Mouse (Mus musculus): ENCODE measurements around the gene Fam162b. TPM values are rescaled to one million over a fixed set of nuclear protein-coding genes. Genes with fewer than 3 reads are reported as not detected.

Fam162b gene
- not detected in 2 replicates for polyA plus RNA-seq (2012)

DNA sequence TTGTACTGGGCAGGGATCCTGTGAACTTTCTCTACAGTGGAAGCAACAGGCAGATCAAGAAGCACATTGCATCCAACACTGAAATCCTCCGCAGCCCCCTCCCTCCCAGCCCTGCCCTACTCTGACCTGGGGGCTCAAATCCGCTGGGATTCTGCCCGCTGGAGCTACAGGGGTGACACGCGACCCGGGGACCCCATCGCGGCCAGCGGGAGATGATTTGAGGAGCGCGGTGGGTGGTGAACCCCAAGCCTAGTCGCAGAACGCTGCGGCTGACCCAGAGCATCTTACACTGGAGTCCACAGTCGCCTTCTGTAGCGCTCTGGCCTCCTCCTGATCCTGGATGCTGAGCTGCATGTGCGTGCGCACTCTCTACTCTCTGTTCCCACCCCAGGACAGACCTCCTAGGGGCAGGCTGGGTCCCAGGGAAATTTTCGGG lies at the start of gene Fam162b:
Fam162b (minus strand) TSS at position 379 of the 436 bp plus-strand sequence.

DNA sequence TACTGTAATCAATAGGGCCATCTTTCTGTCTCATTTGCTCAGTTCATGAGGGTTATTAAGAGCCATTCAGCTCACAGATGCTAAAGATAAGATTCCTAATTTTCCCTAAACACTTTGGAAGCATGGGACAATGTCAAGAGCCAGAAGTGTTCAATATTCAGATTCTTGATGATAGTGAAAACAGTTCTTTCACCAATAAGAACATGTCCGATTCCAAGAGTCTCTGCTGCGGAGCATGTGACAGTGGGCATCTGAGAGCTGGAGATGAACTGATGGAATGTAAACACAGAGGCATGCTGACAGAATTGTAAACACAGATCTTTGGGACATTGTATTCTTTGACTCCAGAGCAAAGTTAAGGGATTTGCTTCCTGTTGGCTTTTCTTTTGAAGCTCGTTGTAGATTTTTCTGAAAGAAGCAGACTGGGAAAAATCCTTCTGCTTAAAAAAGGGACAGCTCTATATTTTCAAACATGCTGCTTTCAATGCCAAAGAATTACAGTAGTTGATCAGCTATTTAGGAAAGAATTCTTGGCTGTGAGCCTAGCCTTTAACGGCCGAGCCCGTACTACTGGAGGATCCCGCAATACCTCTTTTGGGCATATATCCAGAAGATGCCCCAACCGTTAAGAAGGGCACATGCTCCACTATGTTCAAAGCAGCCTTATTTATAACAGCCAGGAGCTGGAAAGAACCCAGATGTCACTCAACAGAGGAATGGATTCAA lies 41.3 kb upstream of the Fam162b start, which contains the start of gene Gprc6a:
Gprc6a (minus strand) TSS at position 51 of the 726 bp plus-strand sequence.

Other genes with a start within 250 kb of the Fam162b start
- gene Gm49339, start 109.9 kb downstream of the Fam162b start, polyA plus RNA-seq (2012): not detected in 2 replicates
- gene Lilr4b, start 109.9 kb downstream of the Fam162b start, polyA plus RNA-seq (2012): 4.8 and 5.1 TPM in 2 replicates
- 3.3 and 3.8 TPM in 2 replicates for gene Lilrb4a, start 99.6 kb downstream of the Fam162b start, polyA plus RNA-seq (2012)
- gene Gprc6a, start 40.9 kb upstream of the Fam162b start, polyA plus RNA-seq (2012): not detected in 2 replicates
- gene Rfx6, start 87.2 kb upstream of the Fam162b start, polyA plus RNA-seq (2012): not detected in 2 replicates

All from megakaryocyte-erythroid progenitor cell, adult 5 weeks (primary cell).